Mouse (Mus musculus) thymus, postnatal 14 days (tissue): ENCODE measurements around the gene Fry.

Experiments
- DNase-seq: peaks from one replicate; pipeline ENCODE4 v3.0.0; 2021

Gene Fry

DNA sequence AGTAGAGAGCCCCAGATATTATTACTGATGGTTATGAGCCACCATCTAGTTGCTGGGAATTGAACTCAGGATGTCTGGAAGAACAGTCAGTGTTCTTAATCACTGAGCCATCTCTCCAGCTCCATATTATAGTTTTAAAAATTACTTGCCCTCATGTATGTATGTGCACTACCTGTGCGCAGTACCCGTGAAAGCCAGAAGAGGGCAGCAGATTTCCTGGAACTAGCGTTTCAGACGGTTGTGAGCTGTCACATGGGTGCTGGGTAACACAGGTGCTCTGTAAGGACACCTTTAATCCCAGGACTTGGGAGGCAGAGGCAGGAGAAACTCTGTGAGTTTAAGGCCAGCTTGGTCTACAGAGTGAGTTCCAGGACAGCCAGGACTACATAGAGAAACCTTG, 111.3 kb downstream of the Fry start:
- DNase-seq, result no peak

DNA sequence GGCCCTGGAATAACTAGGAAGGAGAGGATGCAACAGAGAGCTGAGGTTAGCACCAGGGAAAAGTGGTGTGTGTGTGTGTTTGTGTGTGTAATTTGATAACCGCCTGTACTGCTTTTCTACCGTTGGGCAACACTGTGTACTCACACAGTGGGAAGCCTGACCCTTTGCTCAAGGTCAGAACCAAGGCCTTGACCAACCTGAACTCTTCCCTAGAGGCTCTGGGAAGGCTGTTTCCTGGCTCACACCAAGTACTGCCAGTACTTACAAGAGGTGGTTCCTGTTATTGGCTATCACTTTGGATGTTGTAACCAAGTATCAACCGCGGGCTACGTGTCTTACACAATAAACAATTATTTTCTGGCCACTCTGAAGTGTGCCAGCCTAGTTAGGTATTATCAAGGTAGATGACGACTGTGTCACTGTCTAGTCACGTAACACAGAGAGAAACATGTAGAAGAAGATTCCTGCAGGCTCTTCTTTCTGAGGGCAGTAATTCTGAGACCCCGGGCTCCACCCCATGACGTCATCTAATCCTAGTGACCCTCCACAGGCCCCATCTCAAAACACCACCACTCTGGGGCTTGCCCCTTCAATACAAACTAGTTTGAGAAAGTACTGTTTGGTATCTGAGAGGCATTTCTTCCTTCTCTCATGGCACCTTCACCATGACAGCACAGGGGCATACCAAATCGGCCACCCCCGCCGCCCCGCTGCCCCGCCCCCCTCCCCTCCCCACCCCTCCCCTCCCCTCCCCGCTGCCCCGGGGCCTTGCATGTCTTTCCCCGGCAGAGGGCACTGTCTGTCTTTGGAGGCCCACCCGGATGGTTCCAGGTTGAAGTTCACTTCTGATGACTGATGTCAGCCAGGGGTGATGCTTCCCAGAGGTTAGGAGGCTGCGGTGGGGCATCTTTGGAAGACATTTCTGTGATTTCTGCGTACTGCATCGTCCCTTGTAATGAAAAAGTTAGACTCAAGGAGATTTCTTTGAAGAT, 114.0 kb downstream of the Fry start:
- DNase-seq, result peak; percentile 38

DNA sequence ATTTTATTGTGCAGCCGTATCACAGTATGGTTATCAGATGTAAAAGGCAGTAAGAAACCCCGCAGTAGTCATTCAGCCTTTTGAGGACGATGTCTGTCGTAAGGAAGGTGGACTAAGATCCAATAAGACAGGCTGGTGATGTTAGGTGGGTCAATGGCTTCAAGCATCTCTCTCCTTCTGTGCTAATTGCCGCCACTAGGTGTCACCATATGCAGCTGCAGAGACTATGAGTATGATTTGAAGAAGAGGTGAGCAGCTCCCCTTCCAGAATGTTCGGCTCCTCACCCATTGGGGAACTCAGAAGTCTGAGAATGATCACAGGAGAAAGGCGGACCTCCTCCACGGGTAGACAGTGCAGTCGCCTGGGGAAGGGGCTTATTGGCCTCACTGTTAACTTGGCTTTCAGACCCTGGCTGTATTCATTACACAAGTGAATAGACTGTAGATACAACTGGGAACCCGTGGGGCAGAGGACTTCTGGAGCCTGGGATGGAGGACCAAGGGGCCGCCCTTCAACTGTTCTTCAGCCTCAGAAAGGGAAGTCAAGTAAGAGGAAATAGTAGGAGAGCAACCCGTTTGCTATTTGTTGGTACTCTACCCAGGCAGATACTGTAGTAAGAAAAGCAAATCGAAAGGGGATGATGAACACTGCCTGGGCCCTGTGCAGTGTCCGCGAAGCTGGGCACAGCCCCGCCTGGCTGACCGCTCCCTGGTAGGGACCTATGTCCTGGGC, 114.9 kb downstream of the Fry start:
- peak; percentile 52 for DNase-seq

DNA sequence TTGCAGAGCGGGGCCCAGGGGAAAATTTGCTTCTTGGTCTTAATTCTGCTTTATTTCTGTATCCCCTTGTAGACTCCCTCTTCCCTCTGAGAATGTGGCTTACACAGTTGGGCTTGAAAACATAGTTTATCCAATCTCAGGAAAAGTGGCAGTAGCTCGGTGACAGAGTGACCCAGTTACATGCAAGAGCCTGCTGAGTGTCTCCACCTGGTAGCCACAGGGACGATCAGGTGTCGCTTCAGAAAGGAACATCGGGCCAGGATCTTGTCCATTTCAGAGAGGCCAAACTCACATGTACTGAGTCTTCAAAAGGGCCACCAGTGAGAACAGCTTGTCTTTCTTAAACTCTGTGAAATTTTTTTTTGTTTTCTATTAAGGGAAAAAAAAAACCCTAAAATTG, 117.5 kb downstream of the Fry start:
- no peak for DNase-seq

DNA sequence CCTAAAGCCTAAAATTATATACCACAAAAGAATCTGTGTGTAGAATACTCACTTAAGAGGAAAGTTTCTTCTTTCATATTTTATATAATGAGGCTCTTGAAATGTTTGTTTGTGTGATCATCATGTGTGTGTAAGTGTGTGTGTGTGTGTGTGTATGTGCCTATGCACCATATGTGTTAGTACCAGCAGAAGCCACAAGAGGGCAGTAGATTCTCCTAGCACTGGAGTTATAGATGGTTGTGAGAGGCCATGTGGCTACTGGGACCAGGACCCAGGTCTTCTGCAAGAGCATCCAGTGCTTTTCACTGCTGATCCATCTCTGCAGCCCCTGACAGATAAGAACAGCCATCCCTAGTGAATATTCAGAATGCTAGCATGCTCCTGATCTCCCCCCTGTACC, 118.2 kb downstream of the Fry start:
- no peak for DNase-seq

DNA sequence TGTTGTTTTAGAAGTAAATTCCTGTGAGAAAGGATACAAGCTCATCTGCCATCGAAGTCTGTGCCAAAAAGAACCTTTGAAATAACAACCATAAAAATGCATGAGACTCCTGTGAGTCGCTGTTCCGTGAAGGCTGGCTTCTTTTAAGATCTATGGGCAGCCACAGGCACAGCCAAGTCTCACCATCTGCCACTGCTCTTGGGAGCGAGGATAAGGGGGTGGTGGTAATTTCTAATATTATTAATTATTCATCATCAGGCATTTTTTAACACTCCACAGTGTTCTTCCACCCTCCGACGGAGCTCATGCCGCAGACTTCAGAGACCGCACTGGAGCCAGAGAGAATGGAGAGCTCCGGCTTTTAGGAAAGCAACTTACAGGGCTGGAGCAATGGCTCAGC, 123.2 kb downstream of the Fry start:
- no peak for DNase-seq

DNA sequence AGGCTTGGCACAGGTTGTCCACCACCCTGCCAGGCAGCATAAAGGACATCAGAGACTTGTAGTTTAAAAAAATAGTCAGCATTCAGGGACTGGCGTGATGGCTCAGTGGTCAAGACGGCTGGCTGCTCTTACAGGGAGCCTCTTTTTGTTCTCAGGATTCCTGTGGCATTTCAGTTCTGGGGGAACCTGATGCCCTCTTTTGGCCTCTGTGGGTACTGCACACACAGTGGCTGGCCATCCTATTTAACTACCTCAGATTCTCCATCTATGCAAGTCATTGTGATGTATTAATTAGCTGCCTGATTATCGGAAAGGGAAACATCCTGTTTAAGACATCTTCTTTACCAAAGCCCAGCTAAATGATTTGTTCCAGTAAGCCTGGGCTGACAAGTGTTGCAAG, 128.3 kb downstream of the Fry start:
- DNase-seq, result peak; percentile 14

DNA sequence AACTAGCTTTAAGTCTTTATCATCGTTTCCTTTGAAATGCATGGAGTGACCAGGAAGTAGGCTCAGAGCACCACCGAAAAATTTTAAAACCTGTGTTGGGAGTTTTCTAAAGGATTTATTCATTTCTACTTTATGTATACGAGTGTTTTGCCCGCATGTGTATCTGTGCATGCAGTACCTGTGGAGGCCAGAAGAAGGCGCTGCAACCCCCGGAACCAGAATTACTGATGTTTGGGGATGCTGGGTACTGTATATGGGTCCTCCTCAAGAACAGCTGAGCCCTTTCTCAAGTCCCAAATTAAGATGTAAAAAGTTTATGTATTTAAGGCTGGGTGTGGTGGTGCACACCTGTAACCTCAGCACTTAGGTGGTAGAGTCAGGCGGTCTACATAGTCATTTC, 139.3 kb downstream of the Fry start:
- no peak for DNase-seq

DNA sequence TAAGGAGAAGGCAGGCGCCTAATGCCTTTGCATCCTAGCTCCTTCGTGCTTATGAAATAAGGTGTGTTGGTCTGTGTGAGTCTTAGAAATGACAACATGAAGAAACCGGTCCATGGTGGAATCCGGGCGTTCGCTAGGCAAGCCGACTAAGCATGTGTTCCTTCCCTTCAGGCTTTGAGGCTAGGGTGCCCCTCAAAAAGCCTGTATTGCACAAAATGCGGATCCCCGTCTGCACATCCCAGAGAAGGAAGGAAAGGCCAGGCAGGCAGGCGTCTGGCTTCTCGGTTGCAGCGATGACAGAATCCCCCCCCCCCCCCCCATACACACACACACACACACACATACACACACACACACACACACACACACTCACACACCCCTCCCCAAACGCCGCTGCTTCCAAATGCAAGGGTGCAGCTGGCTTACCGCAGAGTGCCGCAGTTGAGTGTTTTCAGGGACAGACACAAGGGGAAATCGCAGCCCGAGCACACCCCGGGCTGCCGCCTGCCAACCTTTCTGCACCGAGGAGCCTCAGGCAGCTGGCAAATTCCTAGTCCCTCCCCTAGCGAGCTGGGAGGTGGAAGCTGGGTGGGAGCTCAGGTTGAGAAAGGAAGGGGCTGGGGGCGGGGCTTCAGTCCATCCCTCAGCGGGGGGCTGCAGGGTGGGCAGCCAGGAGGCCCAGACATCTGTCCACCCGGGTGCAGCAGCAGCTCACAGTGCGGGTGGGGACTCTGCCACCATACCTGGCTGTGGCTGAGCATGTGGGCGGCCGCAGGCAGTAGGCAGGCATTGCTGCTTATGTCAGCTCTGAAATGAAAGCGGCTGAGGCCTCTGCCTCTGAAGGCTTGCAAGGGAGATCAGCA, 141.0 kb downstream of the Fry start:
- peak; percentile 31 for DNase-seq

DNA sequence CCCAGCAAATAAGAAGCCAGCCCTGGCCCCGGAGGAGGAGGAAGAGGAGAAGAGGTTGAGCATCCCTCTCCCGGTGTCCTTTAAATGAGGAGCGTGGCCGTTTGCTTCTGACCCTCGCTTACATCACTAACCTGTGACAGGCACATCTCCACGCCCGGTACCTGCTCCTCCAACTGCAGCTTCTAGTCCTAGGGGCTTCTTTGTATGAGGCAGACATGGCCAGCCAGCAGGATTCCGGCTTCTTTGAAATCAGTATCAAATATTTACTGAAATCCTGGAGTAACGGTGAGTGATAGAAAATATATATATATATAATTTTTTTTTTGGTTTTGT, 141.6 kb downstream of the Fry start:
- no peak for DNase-seq

DNA sequence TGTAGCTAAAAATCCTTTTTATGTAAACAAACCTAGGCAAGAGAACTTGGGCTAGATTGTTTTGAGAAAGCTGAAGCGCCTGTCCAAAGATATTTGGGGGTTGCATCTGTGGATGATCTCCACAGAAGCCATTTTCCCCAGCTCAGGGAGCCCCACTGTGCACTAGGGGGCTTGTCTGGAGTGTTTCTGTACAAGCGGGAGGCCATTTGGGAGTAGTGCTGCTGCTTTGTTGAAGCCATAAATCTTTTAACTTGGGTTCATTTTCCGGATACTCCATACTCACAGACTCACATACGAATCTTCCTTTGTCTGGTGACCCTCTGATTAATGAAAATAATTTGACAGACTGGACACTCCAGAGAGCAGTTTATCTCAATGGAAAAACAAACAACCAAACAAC, 142.9 kb downstream of the Fry start:
- no peak for DNase-seq

DNA sequence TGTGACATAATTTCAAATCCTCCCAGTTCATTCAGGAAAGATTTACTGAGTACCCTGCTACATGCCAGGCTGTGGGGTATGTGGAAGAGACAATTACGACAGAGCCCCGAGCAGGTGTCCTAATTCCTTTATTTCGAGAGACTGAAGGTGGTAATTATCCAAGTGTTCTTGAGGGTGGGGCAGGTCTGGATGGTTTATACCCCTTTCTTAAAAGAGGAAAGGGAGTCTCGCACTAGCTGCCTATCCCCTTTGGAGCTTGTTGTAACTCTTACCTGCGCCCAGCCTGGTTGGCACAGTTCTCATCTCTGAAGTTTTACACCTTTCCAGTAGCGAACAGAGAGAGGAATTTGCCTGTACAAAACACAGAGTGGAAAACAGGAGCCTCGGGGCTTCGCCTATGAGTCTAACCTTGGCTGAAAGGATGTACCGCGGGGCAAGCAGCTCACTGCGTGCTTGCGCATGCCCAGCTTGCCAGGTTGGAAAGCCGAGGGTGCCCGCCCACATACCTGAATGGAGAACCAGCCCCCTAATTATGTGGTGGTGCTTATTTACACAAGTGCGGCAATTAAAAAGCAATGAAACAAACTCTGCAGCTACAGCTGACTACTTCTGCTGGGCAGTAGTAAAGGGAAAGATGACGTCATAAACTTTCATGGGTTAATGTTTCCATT, 143.7 kb downstream of the Fry start:
- no peak for DNase-seq

DNA sequence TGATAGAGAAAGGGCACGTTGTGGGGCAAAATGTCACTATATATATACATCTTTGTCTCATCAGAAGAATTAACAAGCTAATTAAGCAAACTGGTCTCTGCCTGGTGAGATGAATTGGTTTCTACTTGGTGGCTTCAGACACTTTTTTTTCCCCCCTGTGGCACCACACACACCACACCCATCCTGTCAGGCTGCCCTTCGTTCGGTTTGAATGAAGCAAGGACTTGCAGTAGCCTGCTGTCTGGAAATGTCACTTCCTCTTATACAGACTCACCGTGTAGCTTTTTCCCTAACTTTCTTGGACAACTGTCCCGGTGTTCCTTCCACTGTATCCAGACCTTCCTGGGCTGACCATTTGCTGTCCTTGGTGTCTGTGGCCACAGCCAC, 144.3 kb downstream of the Fry start:
- DNase-seq, result no peak

DNA sequence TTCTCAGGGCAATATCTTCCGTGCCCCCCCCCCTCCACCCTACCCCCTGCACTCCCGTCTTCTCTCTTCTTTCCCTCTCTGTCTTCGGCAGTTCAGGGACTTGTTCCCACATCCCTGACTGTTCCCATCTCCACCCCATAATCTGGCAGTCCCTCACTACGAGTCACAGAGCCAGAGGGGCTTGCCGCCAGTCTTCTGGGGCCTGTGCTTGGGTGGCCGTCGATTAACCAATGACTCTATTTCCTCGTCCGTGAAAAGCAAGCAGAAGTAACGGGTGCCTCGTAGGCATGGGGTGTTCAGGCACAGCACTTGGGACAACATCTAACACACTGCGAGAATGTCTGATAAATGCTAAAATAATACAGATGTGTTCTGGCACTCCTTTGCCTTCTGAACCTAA, 144.7 kb downstream of the Fry start:
- no peak for DNase-seq

DNA sequence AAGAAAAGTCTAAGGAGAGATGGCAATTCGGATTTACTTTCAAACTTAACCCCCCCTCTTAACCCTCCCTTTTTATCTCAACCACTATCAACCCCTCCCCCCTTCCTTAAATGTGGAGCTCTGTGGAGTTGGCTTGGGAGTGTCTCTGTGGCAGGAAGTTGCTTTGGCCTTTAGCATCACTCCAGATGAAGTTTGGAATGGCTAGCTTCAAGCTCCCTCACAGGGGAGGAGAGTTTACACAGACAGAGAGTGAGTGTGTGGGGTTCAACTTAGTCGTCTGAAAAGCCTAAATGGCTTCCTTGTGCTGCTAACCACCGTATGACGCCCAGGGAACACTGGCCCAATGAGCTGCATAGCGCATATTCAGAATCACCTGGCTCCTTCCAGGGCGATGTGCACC, 145.2 kb downstream of the Fry start:
- no peak for DNase-seq

DNA sequence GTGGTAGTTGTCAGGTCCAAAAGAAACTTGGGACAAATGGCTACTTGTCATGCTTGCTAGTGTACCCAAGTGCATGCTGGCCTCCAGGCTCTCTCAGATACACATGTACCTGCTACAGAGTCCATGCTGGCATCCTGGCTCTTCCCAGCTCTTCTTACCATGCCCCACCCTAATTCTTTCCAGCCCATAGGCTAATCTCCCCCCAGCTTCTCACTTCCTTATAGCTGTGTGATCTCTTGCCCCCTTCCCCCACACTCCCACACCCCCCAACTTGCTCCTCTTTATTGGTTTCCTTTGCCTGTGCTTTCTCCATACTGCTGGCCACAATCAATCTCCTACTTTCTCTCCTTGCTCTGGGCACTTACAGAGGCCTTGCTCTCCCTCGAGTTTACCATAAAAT, 146.6 kb downstream of the Fry start:
- no peak for DNase-seq

DNA sequence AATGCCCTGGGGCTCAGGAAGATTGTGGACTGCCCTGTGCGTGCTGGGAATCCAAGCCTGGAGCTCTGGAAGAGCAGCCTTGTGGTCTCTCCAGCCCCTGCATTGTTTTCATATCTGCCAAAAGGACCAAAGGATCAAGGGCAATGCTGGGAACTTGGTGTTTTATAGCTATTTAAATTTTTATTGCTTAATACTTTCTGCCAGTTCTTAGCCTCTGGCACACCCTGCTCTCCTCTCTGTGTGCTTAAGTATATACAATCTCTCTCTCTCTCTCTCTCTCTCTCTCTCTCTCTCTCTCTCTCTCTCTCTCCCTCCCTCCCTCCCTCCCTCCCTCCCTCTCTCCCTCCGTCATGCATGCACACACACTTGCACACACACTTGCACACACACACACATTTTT, 147.5 kb downstream of the Fry start:
- DNase-seq, result no peak

DNA sequence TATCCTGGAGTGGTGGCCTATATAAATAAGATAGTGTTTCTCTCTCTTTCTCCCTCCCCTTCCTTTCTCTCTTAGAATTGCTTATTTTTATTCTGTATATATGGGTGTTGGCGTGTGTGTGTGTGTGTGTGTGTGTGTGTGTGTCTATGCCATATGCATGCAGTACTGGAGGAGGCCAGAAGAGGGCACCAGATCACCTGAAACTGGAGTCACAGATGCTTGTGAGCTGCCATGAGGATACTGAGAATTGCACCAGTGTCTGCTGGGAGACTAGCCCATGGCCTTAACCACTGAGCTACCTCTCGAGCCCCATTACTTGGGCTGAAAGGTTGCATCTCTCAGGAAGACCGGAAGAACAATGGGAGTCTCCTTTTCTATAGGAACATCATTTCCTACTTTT, 149.8 kb downstream of the Fry start:
- no peak for DNase-seq

DNA sequence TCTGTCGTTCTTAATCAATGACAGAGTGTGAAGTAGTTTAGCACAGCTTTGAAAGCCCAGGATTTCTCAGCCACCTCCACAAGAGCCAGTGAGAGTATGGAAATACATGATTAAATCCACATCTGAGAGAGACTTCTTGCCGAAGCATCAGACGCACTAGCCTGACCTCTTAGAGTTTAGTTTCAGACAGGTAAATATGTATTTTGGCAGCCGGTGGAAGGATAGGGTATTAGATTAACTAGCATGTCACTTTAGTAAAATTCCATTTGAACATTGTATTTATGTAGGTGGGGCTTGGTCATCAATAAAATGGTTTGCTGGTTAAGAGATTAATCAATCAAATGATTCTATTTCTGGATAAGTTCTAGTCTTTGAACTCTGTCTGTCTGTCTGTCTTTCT, 152.0 kb downstream of the Fry start:
- DNase-seq, result no peak

DNA sequence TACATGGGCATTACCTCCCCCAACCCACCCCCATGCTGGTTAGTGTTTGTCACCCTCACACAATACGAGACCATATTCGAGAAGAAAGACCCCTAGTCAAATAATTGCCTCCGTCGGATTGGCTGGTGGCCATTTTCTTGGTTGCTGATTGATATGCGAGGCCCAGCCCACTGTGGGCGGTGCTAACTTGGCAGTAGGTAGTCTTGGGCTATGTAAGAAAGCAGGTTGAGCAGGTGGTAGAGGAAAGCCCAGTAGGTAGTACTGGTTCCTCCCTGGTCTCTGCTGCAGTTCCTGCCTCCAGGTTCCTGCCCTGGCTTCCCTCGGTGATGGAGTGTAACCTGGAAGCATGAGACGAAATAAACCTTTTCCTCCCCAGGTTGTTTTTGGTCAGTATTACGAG, 153.7 kb downstream of the Fry start:
- no peak for DNase-seq

DNA sequence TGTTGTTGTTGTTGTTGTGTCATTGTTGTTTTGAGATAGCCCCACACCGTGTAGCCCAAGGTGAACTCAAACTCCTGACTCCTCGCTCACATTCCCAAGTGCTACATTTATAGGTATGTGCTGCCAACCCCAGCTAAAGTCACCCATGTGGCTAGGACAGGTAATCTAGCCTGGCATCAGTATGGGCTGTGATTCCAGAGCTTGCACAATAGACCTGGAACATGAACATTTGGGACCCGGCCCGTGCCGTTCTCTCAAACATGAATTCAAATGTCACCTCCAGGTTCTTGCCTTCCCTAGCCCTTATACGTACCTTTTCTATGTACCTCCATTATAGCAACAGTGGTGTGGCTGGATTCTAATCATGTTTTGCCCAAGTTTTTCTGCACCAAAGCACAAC, 156.9 kb downstream of the Fry start:
- no peak for DNase-seq

DNA sequence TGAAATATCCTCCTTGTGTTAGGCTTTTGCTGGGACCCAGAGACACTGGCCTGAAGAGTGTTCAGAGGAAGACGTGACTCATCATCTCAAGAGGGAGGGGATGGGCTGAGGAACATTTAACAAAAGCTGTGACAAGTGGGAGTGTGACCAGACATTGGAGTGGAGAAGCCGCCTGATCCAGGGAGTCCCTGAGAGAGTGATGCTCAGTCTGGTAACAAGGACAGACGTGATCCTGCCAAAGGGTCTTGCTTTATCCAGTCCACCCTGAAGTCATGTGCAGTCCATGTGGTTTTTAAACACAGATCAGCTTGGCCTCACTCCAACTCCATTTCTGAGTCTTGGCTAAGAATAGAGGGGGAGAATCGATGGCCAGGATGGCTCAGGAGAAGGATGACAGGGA, 158.2 kb downstream of the Fry start:
- no peak for DNase-seq

DNA sequence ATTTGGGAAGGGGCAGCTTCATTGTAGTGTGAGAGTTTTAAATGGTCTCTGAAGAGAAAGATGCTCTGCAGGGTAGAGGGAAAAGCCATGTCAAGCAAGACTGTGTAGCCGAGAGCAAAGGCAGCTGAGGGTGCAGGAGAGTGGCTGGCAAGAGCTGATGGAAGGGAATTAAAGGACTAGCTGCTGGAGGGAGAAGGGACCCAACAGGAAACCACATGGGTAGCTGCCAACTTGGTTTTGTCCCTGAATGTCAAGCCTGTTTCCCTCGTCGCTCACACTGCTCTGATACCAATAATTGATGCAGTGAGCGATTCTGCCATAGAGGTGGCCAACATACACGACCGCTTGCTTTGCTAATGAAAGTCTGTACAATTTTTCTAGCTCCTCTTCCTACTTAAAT, 160.9 kb downstream of the Fry start:
- DNase-seq, result no peak
